Mouse (Mus musculus): ENCODE measurements at regions not wholly inside any gene's neighbourhood (a gene's known extent, or its start where the extent isn't known, plus 50 kb on each side); places are given as distances from the start of the nearest gene placed in this dataset.
A peak's percentile ranks its signal among the peaks of the same experiment; 100 is the strongest.

GRCm38 (mm10) chr14:60525284-60525962, 108.4 kb upstream of the Spata13 start:
- DNase-seq (ENCODE audit: extremely low spot score, low spot score), result peak; percentile 76

GRCm38 (mm10) chr14:60525979-60526378, 107.8 kb upstream of the Spata13 start:
- DNase-seq (ENCODE audit: extremely low spot score, low spot score), result no peak

GRCm38 (mm10) chr14:60526832-60527231, 107.0 kb upstream of the Spata13 start:
- no peak for DNase-seq (ENCODE audit: extremely low spot score, low spot score)

GRCm38 (mm10) chr14:60527951-60528350, 105.8 kb upstream of the Spata13 start:
- DNase-seq (ENCODE audit: extremely low spot score, low spot score), result no peak

GRCm38 (mm10) chr14:60528520-60528919, 105.3 kb upstream of the Spata13 start:
- DNase-seq (ENCODE audit: extremely low spot score, low spot score), result no peak

GRCm38 (mm10) chr14:60529022-60529421, 104.8 kb upstream of the Spata13 start:
- DNase-seq (ENCODE audit: extremely low spot score, low spot score), result no peak

GRCm38 (mm10) chr14:60529646-60530347, 104.0 kb upstream of the Spata13 start:
- DNase-seq (ENCODE audit: extremely low spot score, low spot score), result no peak

- peak; percentile 19 for DNase-seq (ENCODE audit: extremely low spot score, low spot score)
These were observed 103.5 kb upstream of the Spata13 start for GRCm38 (mm10) chr14:60530348-60530711.

GRCm38 (mm10) chr14:60530973-60531372, 102.8 kb upstream of the Spata13 start:
- DNase-seq (ENCODE audit: extremely low spot score, low spot score), result no peak

- DNase-seq (ENCODE audit: extremely low spot score, low spot score), result no peak
These were observed 102.0 kb upstream of the Spata13 start for GRCm38 (mm10) chr14:60531766-60532165.

GRCm38 (mm10) chr14:60533452-60534224, 100.2 kb upstream of the Spata13 start:
- DNase-seq (ENCODE audit: extremely low spot score, low spot score), result no peak

- DNase-seq (ENCODE audit: extremely low spot score, low spot score), result no peak
These were observed 94.8 kb upstream of the Spata13 start for GRCm38 (mm10) chr14:60539040-60539439.

GRCm38 (mm10) chr14:60540111-60540510, 93.7 kb upstream of the Spata13 start:
- no peak for DNase-seq (ENCODE audit: extremely low spot score, low spot score)

- DNase-seq (ENCODE audit: extremely low spot score, low spot score), result no peak
These were observed 92.2 kb upstream of the Spata13 start for GRCm38 (mm10) chr14:60541596-60541995.

- no peak for DNase-seq (ENCODE audit: extremely low spot score, low spot score)
These were observed 89.0 kb upstream of the Spata13 start for GRCm38 (mm10) chr14:60544767-60545166.

- DNase-seq (ENCODE audit: extremely low spot score, low spot score), result peak; percentile 62
These were observed 79.5 kb upstream of the Spata13 start for GRCm38 (mm10) chr14:60554222-60554740.

- DNase-seq (ENCODE audit: extremely low spot score, low spot score), result no peak
These were observed 77.3 kb upstream of the Spata13 start for GRCm38 (mm10) chr14:60556541-60556940.

GRCm38 (mm10) chr14:60557020-60557419, 76.8 kb upstream of the Spata13 start:
- DNase-seq (ENCODE audit: extremely low spot score, low spot score), result no peak

- DNase-seq (ENCODE audit: extremely low spot score, low spot score), result no peak
These were observed 74.4 kb upstream of the Spata13 start for GRCm38 (mm10) chr14:60559376-60559775.

GRCm38 (mm10) chr14:60559826-60560529, 73.8 kb upstream of the Spata13 start:
- peak; percentile 27 for DNase-seq (ENCODE audit: extremely low spot score, low spot score)

- no peak for DNase-seq (ENCODE audit: extremely low spot score, low spot score)
These were observed 57.5 kb upstream of the Spata13 start for GRCm38 (mm10) chr14:60576281-60576680.

All from neural tube, embryonic 10.5 days (tissue).